Mouse (Mus musculus): ENCODE measurements around the gene Inpp5a. TPM values are rescaled to one million over a fixed set of nuclear protein-coding genes. Genes with fewer than 3 reads are reported as not detected.

Gene Inpp5a
- polyA plus RNA-seq, 1 experiment: 35.4 TPM

DNA sequence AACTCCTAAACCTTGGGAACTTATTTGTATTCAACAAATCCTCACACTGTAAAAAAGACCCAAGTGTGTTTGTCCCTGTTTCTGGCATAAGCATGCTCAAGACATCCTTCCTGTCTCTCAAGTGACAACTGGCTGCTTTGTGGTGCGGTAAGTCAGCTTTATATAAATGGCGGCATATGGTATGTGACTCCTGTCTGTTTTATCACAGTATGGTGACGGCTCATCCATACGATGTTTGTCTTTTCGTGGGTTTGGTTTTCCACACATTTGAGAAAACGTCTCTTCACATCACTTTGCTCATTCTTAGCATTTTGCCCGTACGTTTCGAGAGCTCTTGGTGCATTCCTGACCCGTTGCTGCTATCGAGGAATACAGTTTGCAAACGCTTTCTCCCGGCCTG, 233.7 kb downstream of the Inpp5a start:
- DNase-seq (ENCODE audit: extremely low spot score in 1 of 2, low spot score in 1 of 2): no peak

DNA sequence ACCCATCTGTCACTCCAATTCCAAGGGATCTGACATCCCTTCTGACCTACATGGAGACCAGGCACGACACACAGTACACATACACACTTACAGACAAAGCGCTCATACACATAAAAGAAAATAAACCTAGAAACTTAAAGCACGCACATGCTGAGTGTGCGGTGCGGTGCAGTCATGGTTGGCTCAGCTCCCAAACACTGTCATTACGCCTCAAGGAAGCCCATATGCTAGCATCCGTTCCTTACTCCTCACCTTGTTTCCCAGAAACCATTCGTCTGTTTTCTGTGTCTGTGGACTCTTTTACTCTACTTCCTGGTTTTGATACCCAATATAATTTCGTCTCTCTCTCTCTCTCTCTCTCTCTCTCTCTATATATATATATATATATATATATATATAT, 236.2 kb downstream of the Inpp5a start:
- no peak for DNase-seq (ENCODE audit: extremely low spot score in 1 of 2, low spot score in 1 of 2)

Other genes starting within 250 kb of the Inpp5a start
- 7.3 and 8.0 TPM in 2 replicates for gene Lrrc27, start 176.1 kb upstream of the Inpp5a start, polyA plus RNA-seq (2012; rRNA removed)
- 130 and 136 TPM in 2 replicates for gene Stk32c, start 175.8 kb upstream of the Inpp5a start, polyA plus RNA-seq (2012; rRNA removed)
- 11.4 and 12.6 TPM in 2 replicates for gene Pwwp2b, start 140.6 kb upstream of the Inpp5a start, polyA plus RNA-seq (2012; rRNA removed)
- 9.2 and 11.4 TPM in 2 replicates for gene Nkx6-2, start 193.7 kb downstream of the Inpp5a start, polyA plus RNA-seq (2012; rRNA removed)

Measured in frontal cortex, adult 2 months (tissue).